Mouse (Mus musculus): ENCODE measurements around the gene Tmx1.

DNA sequence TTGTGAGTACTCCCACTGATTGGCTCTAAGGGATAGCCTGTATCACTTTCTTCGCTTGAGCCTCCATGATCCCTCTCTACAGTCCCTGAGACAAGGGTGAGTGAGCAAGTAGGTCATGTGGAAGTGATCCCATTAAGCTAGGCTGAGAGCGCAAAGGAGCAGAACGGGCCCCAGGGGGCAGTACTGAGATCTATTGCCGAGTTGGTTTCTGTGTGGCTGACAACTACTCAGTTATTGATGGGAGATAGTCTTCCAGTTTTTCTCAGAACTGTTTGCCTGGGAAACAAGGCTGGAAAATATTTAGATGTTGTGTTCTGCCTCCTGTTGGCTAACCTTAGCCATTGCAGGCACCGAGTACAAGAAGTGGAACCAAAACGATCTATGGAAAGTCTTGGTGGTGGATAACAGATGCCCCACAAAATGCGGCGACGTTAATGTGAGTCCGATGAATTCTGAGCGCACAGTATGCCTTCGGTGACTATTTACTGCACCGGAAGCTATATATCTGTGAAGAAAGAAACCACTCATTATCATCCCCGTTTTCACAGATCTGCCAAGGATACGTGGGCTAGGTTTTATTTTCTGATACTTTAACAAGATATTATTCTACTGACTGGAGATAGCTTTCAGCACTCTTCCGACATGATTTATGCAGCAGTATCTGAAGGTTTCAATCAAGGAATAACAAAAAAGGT lies 24.8 kb downstream of the Tmx1 start:
- no peak for TF ChIP-seq POLR2A (IDR thresholded peaks at IDR 0.05; ENCODE audit: low read depth, low read length)
- TF ChIP-seq CTCF (conservative IDR thresholded peaks at IDR 0.05; ENCODE audit: insufficient read depth, insufficient read length, low read depth, low read length) = peak; percentile 52; the same call in 1 of the 2 replicates

All from kidney, adult 2 months (tissue).